Mouse (Mus musculus) B cell, adult 62 days (primary cell): ENCODE results near the gene Gm5134. TPM values are rescaled to one million over a fixed set of nuclear protein-coding genes. Genes with fewer than 3 reads are reported as not detected.

ENCODE experiments used
- total RNA-seq: library from RNA; stranded (reverse); gene quantifications from 4 replicates; pipeline ENCODE4 v1.2.4, GENCODE M21; 2023

Gene Gm5134
- total RNA-seq: 0.85 to 1.8 TPM (median 0.99 TPM) in 4 replicates

DNA sequence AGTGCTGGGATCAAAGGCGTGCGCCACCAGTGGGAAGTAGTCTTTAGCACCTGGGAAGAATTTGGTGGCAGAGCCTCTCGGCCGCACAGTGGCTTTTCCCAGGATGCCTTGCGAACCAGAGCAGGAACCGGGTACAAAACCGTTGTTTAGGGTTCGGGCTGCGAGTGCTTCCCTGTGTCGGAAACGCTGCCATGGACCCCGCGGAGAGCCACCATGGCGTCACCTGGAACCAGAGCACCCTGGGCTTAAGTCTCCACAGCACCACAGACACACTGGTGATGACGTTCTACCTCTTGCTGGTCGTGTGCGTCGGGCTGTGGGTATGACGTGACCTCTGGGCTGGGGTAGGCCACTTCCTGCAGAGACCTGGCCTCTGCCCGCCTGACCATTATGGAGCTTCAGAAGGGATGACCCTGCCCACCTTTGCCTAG is at the start of gene Gm5134:
Gm5134 (plus strand) TSS at position 134 of the 431 bp plus-strand sequence.

DNA sequence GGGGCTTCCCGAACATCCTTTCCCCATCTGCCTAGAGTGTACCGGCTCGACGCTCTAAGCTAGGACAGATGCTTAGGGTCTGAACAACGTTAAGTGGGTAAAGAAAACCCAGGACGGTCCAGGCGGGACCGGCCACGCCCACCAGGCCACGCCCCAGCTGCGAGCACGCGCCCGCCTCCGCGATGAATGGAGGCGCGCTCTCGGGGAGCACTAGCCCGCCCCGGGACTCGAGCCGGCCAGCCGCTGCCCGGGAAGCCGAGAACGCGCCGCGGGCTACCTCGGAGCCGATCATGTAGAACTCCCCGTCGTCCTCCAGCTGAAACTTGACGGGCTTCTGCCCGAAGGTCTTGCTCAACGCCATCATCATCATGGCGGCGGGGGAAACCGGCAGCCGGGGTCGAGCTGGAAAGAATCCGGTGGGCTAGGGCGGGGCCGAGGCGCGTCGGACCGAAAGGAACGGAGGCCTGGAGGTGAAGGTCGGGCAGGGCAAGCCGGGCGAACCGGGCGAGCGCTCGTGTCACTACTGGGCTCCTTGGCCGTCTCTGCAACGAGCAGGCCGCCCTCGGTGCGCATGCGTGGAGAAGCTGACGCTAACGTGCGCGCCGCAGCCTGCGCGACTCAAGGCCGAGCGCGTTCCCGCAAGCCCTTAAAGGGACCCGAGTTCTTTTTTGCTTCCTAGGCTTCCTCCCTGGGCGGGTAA is 33.1 kb upstream of the Gm5134 start, which contains the start of gene Smarcb1:
Smarcb1 (minus strand) TSS at position 592 of the 700 bp plus-strand sequence.

DNA sequence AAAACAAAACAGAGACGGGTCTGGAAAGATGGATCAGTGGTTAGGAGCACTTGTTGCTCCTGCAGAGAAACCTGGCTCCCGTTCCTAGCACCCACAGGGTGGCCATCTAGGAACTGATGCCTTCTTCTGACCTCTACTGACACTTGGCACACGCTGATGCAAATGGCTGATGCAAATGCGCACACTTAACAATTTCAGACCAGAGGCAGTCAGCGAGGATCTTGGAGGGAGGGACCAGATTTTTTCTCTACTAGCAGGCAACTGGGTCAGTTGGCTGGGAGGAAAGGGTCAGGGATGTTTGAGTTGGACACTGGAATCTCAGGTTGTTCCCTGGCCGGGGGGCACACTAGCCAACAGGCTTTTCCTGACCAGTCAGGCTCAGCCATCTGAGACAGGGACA is 21.4 kb upstream of the Gm5134 start, which contains the start of gene Chchd10:
Chchd10 (plus strand) TSS at position 240 of the 400 bp plus-strand sequence.

DNA sequence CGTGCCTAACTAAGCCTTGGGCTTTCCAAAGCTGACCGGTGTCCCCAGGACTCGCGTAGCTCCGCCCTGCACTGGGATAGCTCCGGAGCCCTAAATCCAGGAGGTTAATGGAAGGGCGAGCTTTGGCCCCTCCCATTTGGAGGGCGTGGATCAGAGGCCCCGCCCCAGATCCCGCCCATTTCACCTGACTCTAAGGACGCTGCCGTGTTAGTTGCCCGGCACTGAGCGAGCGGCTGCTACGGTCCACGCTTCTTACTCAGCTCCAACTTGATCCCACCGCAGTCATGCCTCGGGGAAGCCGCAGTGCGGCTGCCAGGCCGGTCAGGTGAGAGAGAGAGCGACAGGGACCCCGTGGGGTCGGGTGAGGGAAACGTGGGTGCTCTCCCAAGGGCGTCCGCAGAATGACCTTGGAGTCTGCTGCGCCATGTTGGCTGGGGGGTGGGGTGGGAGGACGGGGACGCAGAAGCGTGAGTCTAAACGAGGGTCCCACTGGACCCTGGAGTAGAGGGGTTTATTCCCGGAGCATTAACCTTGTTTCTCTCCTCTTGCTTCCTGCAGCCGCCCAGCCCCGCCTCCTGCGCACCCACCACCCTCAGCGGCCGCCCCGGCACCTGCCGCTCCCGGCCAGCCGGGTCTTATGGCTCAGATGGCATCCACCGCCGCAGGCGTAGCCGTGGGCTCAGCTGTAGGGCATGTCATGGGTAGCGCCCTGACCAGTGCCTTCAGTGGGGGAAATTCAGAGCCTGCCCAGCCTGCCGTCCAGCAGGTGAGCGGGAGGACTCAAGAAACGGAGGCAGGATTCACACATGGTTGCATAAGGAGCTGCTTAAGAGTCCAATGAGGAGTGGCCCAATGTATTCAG is 18.4 kb upstream of the Gm5134 start, which contains the start of gene Mmp11:
Mmp11 (minus strand) TSS at position 817 of the 862 bp plus-strand sequence.

DNA sequence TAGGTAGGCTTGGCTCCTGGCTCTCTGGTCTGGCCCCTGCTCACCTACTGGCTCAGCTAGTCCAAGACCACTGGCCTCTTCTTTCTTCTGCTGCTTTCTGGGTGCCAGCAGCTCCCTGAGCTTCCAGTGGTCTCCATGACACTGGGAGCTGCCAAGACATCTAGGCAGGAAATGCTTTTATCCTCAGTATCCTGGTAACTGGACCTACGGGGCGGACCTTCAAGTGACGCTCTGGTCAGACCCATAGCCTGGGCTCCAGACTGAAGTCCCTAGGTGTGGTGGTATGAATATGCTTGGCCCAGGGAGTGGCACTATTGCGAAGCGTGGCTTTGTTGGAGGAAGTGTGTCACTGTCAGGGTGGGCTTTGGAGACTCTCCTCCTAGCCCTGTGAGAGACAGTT is 13.8 kb upstream of the Gm5134 start, which contains the start of gene Gm867:
Gm867 (minus strand) TSS at position 153 of the 400 bp plus-strand sequence.

DNA sequence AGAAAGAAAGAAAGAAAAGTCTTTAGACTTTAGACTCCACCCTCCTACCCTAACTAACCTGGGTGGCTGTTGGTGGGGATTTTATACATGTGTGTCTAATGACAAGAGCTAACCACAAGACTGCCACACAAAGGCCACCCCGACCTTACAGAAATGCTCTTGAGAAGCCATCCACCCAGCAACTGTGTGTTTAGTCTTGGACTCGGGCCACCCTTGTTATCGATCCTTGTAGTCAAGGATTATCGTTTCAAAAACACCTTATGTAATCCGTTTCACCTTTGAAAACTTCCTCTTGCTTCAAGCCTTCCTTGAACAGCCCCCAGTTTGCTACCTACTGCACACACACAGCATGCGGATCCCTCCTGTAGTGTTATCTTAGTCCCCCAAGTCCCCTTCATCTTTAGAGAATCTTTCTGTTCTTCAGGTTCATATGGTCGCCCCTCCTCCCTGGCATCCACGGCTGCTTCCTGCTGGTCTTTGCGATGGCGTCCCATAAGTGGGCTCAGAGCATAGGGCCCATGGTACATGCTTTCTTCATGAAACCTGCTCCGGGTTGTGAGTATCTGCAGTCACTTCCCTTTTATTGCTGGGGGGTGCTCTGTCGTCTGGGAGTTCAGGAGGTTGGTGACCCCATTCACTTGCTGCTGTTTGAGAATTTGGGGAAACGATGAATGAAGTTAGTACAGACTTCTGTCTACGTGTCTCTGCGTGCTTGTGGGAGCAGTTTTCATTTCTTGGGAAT is 11.4 kb upstream of the Gm5134 start, which contains the start of gene Vpreb3:
Vpreb3 (plus strand) TSS at position 322 of the 742 bp plus-strand sequence.

DNA sequence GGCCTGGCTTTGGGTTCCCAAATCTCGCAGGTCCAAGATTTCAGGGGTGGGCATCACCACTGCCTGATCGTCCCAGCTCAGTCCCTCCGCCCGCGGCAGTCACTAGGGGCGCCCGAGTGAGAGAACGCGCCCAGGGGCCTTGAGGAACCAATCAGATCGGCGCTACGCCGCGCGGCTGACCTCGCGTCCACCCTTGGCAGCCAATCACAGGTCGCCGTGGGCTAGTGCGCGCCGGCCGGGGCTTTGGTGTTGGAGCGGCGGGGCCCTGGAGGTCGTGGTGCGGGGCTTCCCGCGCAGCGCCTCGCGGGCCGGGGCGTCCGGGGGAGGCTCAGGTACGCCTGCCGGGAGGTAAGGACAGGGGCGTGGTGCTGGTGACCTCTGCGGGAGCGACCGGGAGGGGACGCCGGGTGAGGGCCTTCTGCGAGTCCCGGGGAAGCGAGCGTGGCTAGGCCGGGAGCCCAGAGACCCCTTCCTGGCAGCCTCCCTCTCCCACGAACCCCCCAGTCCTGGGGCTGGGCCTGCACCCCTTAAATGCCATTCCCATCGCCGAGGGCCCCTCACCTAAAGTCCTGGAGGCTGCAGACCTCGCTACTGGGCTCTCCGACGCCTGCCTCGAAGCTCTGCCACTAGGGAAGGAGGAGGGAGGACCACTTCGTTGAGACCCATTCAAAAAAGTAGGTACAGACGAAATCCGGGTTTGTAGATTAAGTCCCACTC is 78.2 kb downstream of the Gm5134 start, which contains the start of gene Zfp280b:
Zfp280b (plus strand) TSS at position 249 of the 717 bp plus-strand sequence.

Other genes starting within 250 kb of the Gm5134 start
- gene Cabin1, start 190.2 kb upstream of the Gm5134 start, total RNA-seq: 96.5 to 105 TPM (median 99.5 TPM) in 4 replicates
- gene Ddt, start 181.1 kb upstream of the Gm5134 start, total RNA-seq: 24.1 to 35.9 TPM (median 29.8 TPM) in 4 replicates
- not detected in 4 replicates for gene Gm20441, start 173.6 kb upstream of the Gm5134 start, total RNA-seq
- 7.6 to 9.1 TPM (median 8.3 TPM) in 4 replicates for gene Gstt3, start 173.1 kb upstream of the Gm5134 start, total RNA-seq
- not detected in 4 replicates for gene Gstt1, start 155.9 kb upstream of the Gm5134 start, total RNA-seq
- gene Gstt4, start 132.0 kb upstream of the Gm5134 start, total RNA-seq: not detected in 4 replicates
- 37.4 to 45.9 TPM (median 42.4 TPM) in 4 replicates for gene Gstt2, start 117.1 kb upstream of the Gm5134 start, total RNA-seq
- 235 to 250 TPM (median 243 TPM) in 4 replicates for gene Mif, start 94.3 kb upstream of the Gm5134 start, total RNA-seq
- 10.3 to 12.6 TPM (median 11.2 TPM) in 4 replicates for gene Derl3, start 61.1 kb upstream of the Gm5134 start, total RNA-seq
- gene Smarcb1, start 32.9 kb upstream of the Gm5134 start, total RNA-seq: 71.6 to 74.7 TPM (median 73.8 TPM) in 4 replicates
- gene Chchd10, start 21.4 kb upstream of the Gm5134 start, total RNA-seq: 126 to 146 TPM (median 143 TPM) in 4 replicates
- 3.4 to 9.4 TPM (median 4.8 TPM) in 4 replicates for gene Mmp11, start 18.0 kb upstream of the Gm5134 start, total RNA-seq
- gene Gm867, start 13.8 kb upstream of the Gm5134 start, total RNA-seq: not detected in 4 replicates
- gene Vpreb3, start 11.5 kb upstream of the Gm5134 start, total RNA-seq: 104 to 112 TPM (median 109 TPM) in 4 replicates
- gene Zfp280b, start 78.1 kb downstream of the Gm5134 start, total RNA-seq: 12.2 to 17.8 TPM (median 14.5 TPM) in 4 replicates
- gene Slc5a4b, start 156.4 kb downstream of the Gm5134 start, total RNA-seq: 0.18 TPM in 1 of 4 replicates, not detected in the others
- gene Slc5a4a, start 192.9 kb downstream of the Gm5134 start, total RNA-seq: not detected in 4 replicates